Mouse (Mus musculus) stomach, embryonic 14.5 days (tissue): ENCODE results near the gene Dynll1. TPM values are rescaled to one million over a fixed set of nuclear protein-coding genes. Genes with fewer than 3 reads are reported as not detected.

Source experiments
- polyA plus RNA-seq: library from polyadenylated mRNA; unstranded; fragments of >200 nt; fragmentation: Nextera tagmentation; extraction: Ambion mirVana; gene quantifications from 2 replicates; pipeline ENCODE4 v1.2.1, GENCODE M21; 2014

The Dynll1 gene
- polyA plus RNA-seq, 1 experiment from 2014 or later: 1,647 TPM

Other genes starting within 250 kb of the Dynll1 start
- 51.7 and 54.7 TPM in 2 replicates for gene Gm10401, start 202.7 kb downstream of the Dynll1 start, polyA plus RNA-seq
- gene Acads, start 181.7 kb downstream of the Dynll1 start, polyA plus RNA-seq: 38.5 and 39.9 TPM in 2 replicates
- gene Unc119b, start 166.0 kb downstream of the Dynll1 start, polyA plus RNA-seq: 26.3 and 27.3 TPM in 2 replicates
- gene Mlec, start 142.8 kb downstream of the Dynll1 start, polyA plus RNA-seq: 52.6 and 61.3 TPM in 2 replicates
- gene Cabp1, start 106.6 kb downstream of the Dynll1 start, polyA plus RNA-seq: 1.00 and 1.5 TPM in 2 replicates
- 93.1 and 97.7 TPM in 2 replicates for gene Pop5, start 65.2 kb downstream of the Dynll1 start, polyA plus RNA-seq
- 62.6 and 66.5 TPM in 2 replicates for gene Rnf10, start 28.1 kb downstream of the Dynll1 start, polyA plus RNA-seq
- 40.0 and 45.4 TPM in 2 replicates for gene Coq5, start 21.3 kb downstream of the Dynll1 start, polyA plus RNA-seq
- 218 and 229 TPM in 2 replicates for gene Srsf9, start 26.2 kb upstream of the Dynll1 start, polyA plus RNA-seq
- 36.0 and 37.0 TPM in 2 replicates for gene Gatc, start 40.2 kb upstream of the Dynll1 start, polyA plus RNA-seq
- gene Triap1, start 40.2 kb upstream of the Dynll1 start, polyA plus RNA-seq: 61.3 and 63.8 TPM in 2 replicates
- gene Cox6a1, start 48.0 kb upstream of the Dynll1 start, polyA plus RNA-seq: 898 and 932 TPM in 2 replicates
- 15.7 and 17.2 TPM in 2 replicates for gene Msi1, start 128.6 kb upstream of the Dynll1 start, polyA plus RNA-seq
- 16.7 and 20.2 TPM in 2 replicates for gene Pla2g1b, start 165.3 kb upstream of the Dynll1 start, polyA plus RNA-seq
- gene Sirt4, start 183.7 kb upstream of the Dynll1 start, polyA plus RNA-seq: 20.9 and 23.5 TPM in 2 replicates
- gene Pxn, start 205.7 kb upstream of the Dynll1 start, polyA plus RNA-seq: 15.9 and 17.7 TPM in 2 replicates